Mouse (Mus musculus) MEL (cell line): ENCODE measurements around the gene 9430015G10Rik. TPM values are rescaled to one million over a fixed set of nuclear protein-coding genes. Genes with fewer than 3 reads are reported as not detected.

ENCODE experiments used
- DNase-seq: peaks from one replicate; pipeline ENCODE4 v3.0.0; 2011; ENCODE audit warnings: low read depth, low spot score
- H3K27ac ChIP-seq: 2 replicates; pipeline ENCODE4 v1.5.1; 2012; ENCODE audit warnings: low read depth, mild to moderate bottlenecking, control low read depth, low read length, moderate library complexity; ENCODE audit not compliant: control insufficient read depth
- H3K27me3 ChIP-seq, 2 experiments: fragments of 150-350 bp in 1 of 2; sonication (generic) in 1 of 2; 2 replicates each; pipeline ENCODE4 v1.6.1; 2012; ENCODE audit warnings: low read length in 2 of 2, mild to moderate bottlenecking in 2 of 2, improper control_type of control experiment in 1 of 2, moderate library complexity in 1 of 2; ENCODE audit not compliant: insufficient read depth in 2 of 2, control insufficient read depth in 1 of 2
- H3K36me3 ChIP-seq, 2 experiments: 2 replicates each; pipeline ENCODE4 v1.6.1; 2012 to 2014; ENCODE audit warnings: low read length in 2 of 2, improper control_type of control experiment in 1 of 2, inconsistent platforms in 1 of 2, mild to moderate bottlenecking in 1 of 2; ENCODE audit not compliant: insufficient read depth in 2 of 2, control insufficient read depth in 1 of 2
- H3K4me1 ChIP-seq, 2 experiments: fragments of 150-350 bp in 1 of 2; sonication (generic) in 1 of 2; 2 replicates each; pipeline ENCODE4 v1.6.1; 2012; ENCODE audit warnings: low read length in 2 of 2, improper control_type of control experiment in 1 of 2, mild to moderate bottlenecking in 1 of 2; ENCODE audit not compliant: insufficient read depth in 2 of 2, control insufficient read depth in 1 of 2
- H3K4me3 ChIP-seq, 2 experiments: fragments of 150-350 bp in 1 of 2; sonication (generic) in 1 of 2; 2 replicates each; pipeline ENCODE4 v1.5.1; 2012; ENCODE audit warnings: low read depth in 2 of 2, low read length in 2 of 2, mild to moderate bottlenecking in 2 of 2, moderate library complexity in 2 of 2, control low read depth in 1 of 2, improper control_type of control experiment in 1 of 2; ENCODE audit not compliant: control insufficient read depth in 1 of 2, insufficient read depth in 1 of 2
- H3K79me2 ChIP-seq: 2 replicates; pipeline ENCODE4 v1.6.1; 2012; ENCODE audit warnings: mild to moderate bottlenecking, low read length, moderate library complexity; ENCODE audit not compliant: control insufficient read depth, poor library complexity, insufficient read depth
- H3K9ac ChIP-seq: 2 replicates; pipeline ENCODE4 v1.6.1; 2012; ENCODE audit warnings: low read depth, mild to moderate bottlenecking, control low read depth, low read length, moderate library complexity; ENCODE audit not compliant: control insufficient read depth, poor library complexity, severe bottlenecking
- H3K9me3 ChIP-seq: fragments of 150-350 bp; sonication (generic); replicated peaks from 2 replicates; pipeline ENCODE4 v1.6.1; 2012; ENCODE audit warnings: mild to moderate bottlenecking, low read length, improper control_type of control experiment, moderate library complexity; ENCODE audit not compliant: insufficient read depth
- BHLHE40 ChIP-seq: IDR thresholded peaks from 2 replicates; pipeline ENCODE4 v1.6.1; 2012; ENCODE audit warnings: low read depth, mild to moderate bottlenecking, inconsistent platforms, low read length, improper control_type of control experiment, borderline replicate concordance
- CHD2 ChIP-seq: IDR thresholded peaks from 2 replicates; pipeline ENCODE4 v1.6.1; 2011; ENCODE audit warnings: low read length, improper control_type of control experiment
- CTCF ChIP-seq, 3 experiments: IDR thresholded peaks in 2 of 3; conservative IDR thresholded peaks in 1 of 3; 2 replicates each; pipeline ENCODE4 v1.5.1; 2011 to 2012; ENCODE audit warnings: low read length in 3 of 3, low read depth in 2 of 3, mild to moderate bottlenecking in 2 of 3, improper control_type of control experiment in 1 of 3, inconsistent platforms in 1 of 3, mixed read lengths in 1 of 3, moderate library complexity in 1 of 3; ENCODE audit not compliant: control insufficient read depth in 1 of 3, insufficient read depth in 1 of 3, poor library complexity in 1 of 3, severe bottlenecking in 1 of 3
- E2F4 ChIP-seq: IDR thresholded peaks from 2 replicates; pipeline ENCODE4 v1.6.1; 2011; ENCODE audit warnings: low read depth, low read length, improper control_type of control experiment, borderline replicate concordance
- ELF1 ChIP-seq: IDR thresholded peaks from 2 replicates; pipeline ENCODE4 v1.6.1; 2014; ENCODE audit warnings: low read depth, mild to moderate bottlenecking, inconsistent platforms, low read length, improper control_type of control experiment, moderate library complexity
- EP300 ChIP-seq, 2 experiments: IDR thresholded peaks; 2 replicates each; pipeline ENCODE4 v1.6.1; 2011; ENCODE audit warnings: improper control_type of control experiment in 2 of 2, low read length in 2 of 2, low read depth in 1 of 2, mild to moderate bottlenecking in 1 of 2
- GABPA ChIP-seq: IDR thresholded peaks from 2 replicates; pipeline ENCODE4 v1.6.1; 2012; ENCODE audit warnings: low read depth, mild to moderate bottlenecking, inconsistent platforms, low read length, improper control_type of control experiment, moderate library complexity
- KAT2A ChIP-seq: conservative IDR thresholded peaks from 2 replicates; pipeline ENCODE4 v1.6.1; 2012; ENCODE audit warnings: low read depth, low read length, improper control_type of control experiment, inconsistent platforms
- MAFK ChIP-seq: IDR thresholded peaks from 2 replicates; pipeline ENCODE4 v1.6.1; 2011; ENCODE audit warnings: low read depth, mild to moderate bottlenecking, low read length, improper control_type of control experiment, borderline replicate concordance
- MAZ ChIP-seq: IDR thresholded peaks from 2 replicates; pipeline ENCODE4 v1.6.1; 2012; ENCODE audit warnings: low read depth, mild to moderate bottlenecking, inconsistent platforms, low read length, improper control_type of control experiment
- MXI1 ChIP-seq: IDR thresholded peaks from 2 replicates; pipeline ENCODE4 v1.6.1; 2011; ENCODE audit warnings: mild to moderate bottlenecking, low read depth, low read length, improper control_type of control experiment
- MYB ChIP-seq: IDR thresholded peaks from 2 replicates; pipeline ENCODE4 v1.6.1; 2011; ENCODE audit warnings: mild to moderate bottlenecking, low read depth, low read length, improper control_type of control experiment
- MYC ChIP-seq: IDR thresholded peaks from 2 replicates; pipeline ENCODE4 v1.6.1; 2011; ENCODE audit warnings: low read depth, mild to moderate bottlenecking, low read length, improper control_type of control experiment, moderate library complexity
- NELFE ChIP-seq: IDR thresholded peaks from 2 replicates; pipeline ENCODE4 v1.6.1; 2011; ENCODE audit warnings: low read depth, low read length, improper control_type of control experiment
- POLR2AphosphoS2 ChIP-seq: IDR thresholded peaks from 2 replicates; pipeline ENCODE4 v1.6.1; 2011; ENCODE audit warnings: low read length, improper control_type of control experiment
- POLR2AphosphoS5 ChIP-seq: IDR thresholded peaks from 2 replicates; pipeline ENCODE4 v1.6.1; 2012; ENCODE audit warnings: low read depth, borderline replicate concordance, mild to moderate bottlenecking, inconsistent platforms, low read length, moderate library complexity, mixed read lengths
- RAD21 ChIP-seq: IDR thresholded peaks from 2 replicates; pipeline ENCODE4 v1.6.1; 2011; ENCODE audit warnings: mild to moderate bottlenecking, low read depth, low read length, improper control_type of control experiment
- SIN3A ChIP-seq: IDR thresholded peaks from 2 replicates; pipeline ENCODE4 v1.6.1; 2012; ENCODE audit warnings: low read length, improper control_type of control experiment, inconsistent platforms
- TAL1 ChIP-seq: IDR thresholded peaks from 2 replicates; pipeline ENCODE4 v1.6.1; 2012; ENCODE audit warnings: mild to moderate bottlenecking, inconsistent platforms, low read length, moderate library complexity, mixed read lengths
- TCF12 ChIP-seq: IDR thresholded peaks from 2 replicates; pipeline ENCODE4 v1.6.1; 2014; ENCODE audit warnings: low read depth, mild to moderate bottlenecking, inconsistent platforms, low read length, improper control_type of control experiment, moderate library complexity
- USF1 ChIP-seq: IDR thresholded peaks from 2 replicates; pipeline ENCODE4 v1.6.1; 2014; ENCODE audit warnings: low read depth, mild to moderate bottlenecking, inconsistent platforms, low read length, improper control_type of control experiment, moderate library complexity
- ZC3H11A ChIP-seq: IDR thresholded peaks from 2 replicates; pipeline ENCODE4 v1.6.1; 2012; ENCODE audit warnings: low read depth, mild to moderate bottlenecking, inconsistent platforms, low read length, improper control_type of control experiment
- ZMIZ1 ChIP-seq: IDR thresholded peaks from 2 replicates; pipeline ENCODE4 v1.6.1; 2012; ENCODE audit warnings: low read depth, mild to moderate bottlenecking, inconsistent platforms, low read length, improper control_type of control experiment, moderate library complexity
- ZNF384 ChIP-seq: IDR thresholded peaks from 2 replicates; pipeline ENCODE4 v1.6.1; 2012; ENCODE audit warnings: low read depth, mild to moderate bottlenecking, inconsistent platforms, low read length, improper control_type of control experiment
- polyA plus RNA-seq, 2 experiments: library from polyadenylated mRNA; stranded (reverse) in 1 of 2; unstranded in 1 of 2; fragments of >175 nt in 1 of 2; fragments of >200 nt in 1 of 2; gene quantifications; 2 replicates each; pipeline versions ENCODE4 v1.2.1 to v1.2.4; 2012; ENCODE audit warnings: low replicate concordance in 2 of 2, low read depth in 1 of 2; ENCODE audit not compliant: insufficient read length in 2 of 2, insufficient read depth in 1 of 2, missing spikeins in 1 of 2
- total RNA-seq: library from RNA; depleted of rRNA; stranded (reverse); fragments of 300-350 nt; gene quantifications from 2 replicates; pipeline ENCODE4 v1.2.3, GENCODE M21; 2012

9430015G10Rik gene
- total and polyA plus RNA-seq, 3 experiments, result 28.7 to 52.9 TPM; not detected in 1

GRCm38 (mm10) chr4:156168611-156169010, 58.8 kb downstream of the 9430015G10Rik start:
- Histone ChIP-seq H3K9me3 (no peaks in the 10 kb centered on the region), H3K27me3 (no peaks in the 10 kb centered on the region), H3K36me3 (no peaks in the 10 kb centered on the region; a peak in 1 of 4 replicates)

GRCm38 (mm10) chr4:156169129-156169528, 59.3 kb downstream of the 9430015G10Rik start:
- no peak overlapping the region for H3K27ac ChIP-seq
- no peak for DNase-seq
- H3K9ac ChIP-seq, result no peak overlapping the region
- no peak overlapping the region for H3K4me3 ChIP-seq
- H3K9me3 ChIP-seq, result no peaks in the 10 kb centered on the region
- no peaks in the 10 kb centered on the region; a peak in 1 of 4 replicates for H3K36me3 ChIP-seq
- H3K4me1 ChIP-seq, result no peaks in the 10 kb centered on the region
- H3K79me2 ChIP-seq, result no peaks in the 10 kb centered on the region
- H3K27me3 ChIP-seq, result no peaks in the 10 kb centered on the region
- TF ChIP-seq BHLHE40 (no peak), ELF1 (no peak), MAFK (no peak), ZMIZ1 (no peak), KAT2A (no peak), ZC3H11A (no peak), EP300 (IDR thresholded peaks at IDR 0.05; ENCODE audit: low read depth in 1 of 2, low read length in 2 of 2) (no peak), E2F4 (no peak), ZNF384 (no peak), SIN3A (no peak), NELFE (no peak), GABPA (no peak), CHD2 (no peak), CTCF (IDR thresholded peaks at IDR 0.05 in 2 of 3, conservative IDR thresholded peaks at IDR 0.05 in 1 of 3; ENCODE audit: control insufficient read depth in 1 of 3, insufficient read depth in 1 of 3, low read depth in 2 of 3, low read length in 3 of 3, poor library complexity in 1 of 3, severe bottlenecking in 1 of 3) (no peak), MAZ (no peak), USF1 (no peak), RAD21 (no peak), MYC (no peak)

More at GRCm38 (mm10) chr4:156168611-156169010, 58.8 kb downstream of the 9430015G10Rik start:
- no peak for DNase-seq
- Histone ChIP-seq H3K79me2 (no peaks in the 10 kb centered on the region), H3K4me3 (no peak overlapping the region), H3K4me1 (no peaks in the 10 kb centered on the region), H3K9ac (no peak overlapping the region), H3K27ac (no peak overlapping the region)
- TF ChIP-seq MAZ (no peak), TCF12 (no peak), ZC3H11A (no peak), POLR2AphosphoS2 (no peak), TAL1 (no peak), MXI1 (no peak), MYB (no peak), POLR2AphosphoS5 (no peak)
